Mouse (Mus musculus): ENCODE results near the gene Phxr2. TPM values are rescaled to one million over a fixed set of nuclear protein-coding genes. Genes with fewer than 3 reads are reported as not detected.

The Phxr2 gene
- total RNA-seq, 2 experiments from 2014 or later = not detected

DNA sequence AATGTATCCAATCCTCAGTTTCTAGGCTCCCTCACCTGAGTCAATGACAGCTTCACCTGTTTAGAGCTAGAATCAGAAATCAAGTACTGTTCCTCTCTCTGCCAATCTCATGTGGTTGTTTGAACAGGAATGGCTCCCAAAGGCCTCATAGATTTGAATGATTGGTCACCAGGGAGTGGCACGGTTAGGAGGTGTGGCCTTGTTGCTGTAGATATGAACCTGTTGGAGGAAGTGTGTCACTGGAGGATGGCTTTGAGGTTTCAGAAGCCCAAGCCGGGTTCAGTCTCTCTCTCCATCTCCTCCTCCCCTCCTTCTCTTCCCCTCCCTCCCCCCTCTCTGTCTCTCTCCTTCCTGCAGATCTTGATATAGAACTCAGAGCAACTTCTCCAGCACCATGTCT is 47.5 kb downstream of the Phxr2 start:
- no peak overlapping the region for H3K4me3 ChIP-seq
- TF ChIP-seq CTCF (IDR thresholded peaks at IDR 0.05) = no peak
- intact Hi-C loops (cut with DNase I) = no loop called here
- no peak for DNase-seq
- no peak overlapping the region for H3K27ac ChIP-seq

DNA sequence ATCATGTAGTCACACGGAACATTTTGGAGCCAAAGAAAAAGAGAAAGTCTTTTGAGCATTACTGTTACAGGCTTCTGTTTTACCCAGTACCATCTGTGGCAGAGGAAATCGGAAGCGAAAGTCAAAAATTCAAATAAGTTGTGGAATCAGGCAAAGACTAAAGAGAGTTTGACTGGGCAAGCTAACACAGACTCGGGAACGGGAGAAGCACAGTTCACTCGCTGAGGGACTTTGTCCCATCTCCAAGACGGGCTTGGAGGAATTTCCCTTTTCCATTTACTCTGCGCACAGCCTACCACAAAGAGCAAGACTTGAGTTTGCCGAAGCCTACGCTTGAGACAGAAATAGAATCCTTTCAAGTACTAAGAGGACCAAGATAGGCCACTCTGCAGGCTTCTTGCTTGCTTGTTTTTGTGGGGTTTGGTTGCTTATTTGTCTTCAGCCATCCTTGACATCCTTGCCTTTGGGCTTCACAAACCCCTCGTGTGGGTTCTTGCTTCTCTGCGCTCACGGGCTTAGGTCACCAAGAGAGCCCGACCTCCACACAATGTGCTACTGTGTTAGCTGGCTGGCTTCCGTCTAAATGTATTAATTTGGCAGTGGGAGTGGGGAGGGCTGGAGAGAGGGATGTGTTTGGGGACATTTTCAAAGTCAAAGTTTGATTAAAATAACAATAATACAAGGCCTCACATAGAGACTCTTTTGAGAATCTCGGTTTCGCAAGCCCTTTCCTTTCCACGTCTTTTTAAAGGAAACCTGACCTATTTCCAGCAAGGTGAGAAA is 49.8 kb downstream of the Phxr2 start:
- Histone ChIP-seq H3K4me3 (no peak overlapping the region), H3K27ac (no peak overlapping the region)
- DNase-seq = no peak
- intact Hi-C loops (cut with DNase I) = no loop called here
- TF ChIP-seq CTCF (IDR thresholded peaks at IDR 0.05) = no peak

Other genes starting within 250 kb of the Phxr2 start
- 10 to 100 TPM; 74.7 to 79.0 TPM for gene Atp2b1, start 211.9 kb downstream of the Phxr2 start, total RNA-seq (2021)
- gene Poc1b, start 19.3 kb downstream of the Phxr2 start, total RNA-seq (2021) = 1 to 10 TPM; 3.3 to 4.1 TPM
- 1 to 10 TPM; 1.3 to 1.4 TPM for gene Galnt4, start 18.2 kb downstream of the Phxr2 start, total RNA-seq (2021)
- 10 to 100 TPM; 12.8 TPM for gene Dusp6, start 136.9 kb upstream of the Phxr2 start, total RNA-seq (2021)